21 mouse cellular contexts compared by ENCODE assay signal in the genomic region with DNA sequence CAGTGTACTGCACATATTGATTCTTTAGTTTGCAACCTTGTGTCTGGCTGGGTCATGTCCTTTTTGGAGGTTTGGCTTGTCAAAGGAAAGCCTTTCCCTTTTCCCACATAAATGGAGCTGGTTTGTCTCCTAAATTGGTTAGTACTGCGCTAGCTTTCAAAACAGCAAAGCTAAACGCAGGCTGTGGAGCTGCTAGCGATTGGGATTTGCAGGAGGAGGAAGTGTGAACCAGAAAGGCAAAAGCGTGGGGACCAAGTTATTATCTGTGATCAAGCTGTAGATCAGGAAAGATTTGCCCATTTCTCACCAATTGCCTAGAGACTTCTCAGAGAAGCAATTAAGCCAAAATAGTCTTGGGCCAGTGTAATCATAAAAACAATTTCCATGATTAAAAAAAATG.
A peak's percentile ranks its signal among the peaks of the same experiment; 100 is the strongest.
DNase-seq lines count a peak whose midpoint lies in the region; ATAC-seq lines count a peak whose summit lies in the region.
"Had no signal": no experiment of that assay in that cellular context is flagged by ENCODE, and none has a peak within 500 bp of the region (broad histone marks: within the 10 kb centered on the region; RNA-seq: fewer than 3 reads in every experiment).

No protein-coding gene starts in this region.

- DNase-seq in frontal cortex, postnatal 10 days (ENCODE audit: low spot score in 2 of 2): peak; percentile 2 to 4
- DNase-seq in frontal cortex, postnatal 25 days (ENCODE audit: low spot score in 2 of 2): no peak
- peak; percentile 15 for DNase-seq in limb, embryonic 11.5 days (ENCODE audit: low spot score)
- DNase-seq in limb, embryonic 10.5 days (ENCODE audit: low spot score): no peak
- peak; percentile 23 for DNase-seq in right cerebral cortex, postnatal 25 days
- DNase-seq in right cerebral cortex, postnatal 14 days: no peak
- no peak for DNase-seq in spleen, postnatal 4 days (ENCODE audit: low spot score in 2 of 2)
- DNase-seq: adrenal gland, postnatal 10 days; cerebellum, adult 11-12 months; cerebellum, adult 9-10 months; cerebellum, postnatal 25 days; embryo, embryonic 11 days; gastrocnemius, adult 2 months; gastrocnemius, postnatal 25 days had no signal

- no peak overlapping the region for H3K4me3 ChIP-seq in limb, embryonic 11.5 days (ENCODE audit: low read depth, low read length)
- H3K4me3 ChIP-seq in limb, embryonic 10.5 days: no peak overlapping the region
- H3K4me3 ChIP-seq: embryonic facial prominence, embryonic 15.5 days; erythroblast, embryonic 14.5 days; forebrain, embryonic 10.5 days; gastrocnemius, adult 2 months; heart, embryonic 12.5 days; hindbrain, embryonic 10.5 days had no signal

- no peaks in the 10 kb centered on the region for H3K4me1 ChIP-seq in limb, embryonic 11.5 days (ENCODE audit: control insufficient read depth, insufficient read depth, low read length)
- peaks cover 2% of the 10 kb centered on the region for H3K4me1 ChIP-seq in limb, embryonic 10.5 days
- H3K4me1 ChIP-seq: heart, embryonic 12.5 days had no signal

- H3K9ac ChIP-seq in limb, embryonic 11.5 days (ENCODE audit: low read length): no peak overlapping the region
- H3K9ac ChIP-seq: embryonic facial prominence, embryonic 15.5 days; heart, embryonic 12.5 days had no signal

- H3K4me2 ChIP-seq in limb, embryonic 11.5 days (ENCODE audit: low read depth, severe bottlenecking): no peak overlapping the region
- H3K4me2 ChIP-seq: embryonic facial prominence, embryonic 15.5 days; heart, embryonic 12.5 days had no signal

- no peaks in the 10 kb centered on the region for H3K9me3 ChIP-seq in limb, embryonic 11.5 days (ENCODE audit: control insufficient read depth, low read length)
- H3K9me3 ChIP-seq in limb, embryonic 10.5 days (replicated peaks): no peaks in the 10 kb centered on the region
- H3K9me3 ChIP-seq: embryonic facial prominence, embryonic 15.5 days; forebrain, embryonic 10.5 days; heart, embryonic 12.5 days; hindbrain, embryonic 10.5 days had no signal

- ATAC-seq in limb, embryonic 11.5 days (ENCODE audit: insufficient number of reproducible peaks, low FRiP score, low TSS enrichment, low read depth): no peak
- ATAC-seq: forebrain, embryonic 14.5 days; hindbrain, embryonic 16.5 days had no signal

- H3K27ac ChIP-seq in limb, embryonic 11.5 days (replicated peaks; ENCODE audit: low read depth, low read length): no peak overlapping the region
- no peak overlapping the region for H3K27ac ChIP-seq in limb, embryonic 10.5 days
- H3K27ac ChIP-seq: embryonic facial prominence, embryonic 15.5 days; forebrain, embryonic 10.5 days; gastrocnemius, adult 2 months; hindbrain, embryonic 10.5 days had no signal

- WGBS in limb, embryonic 11.5 days: 89% methylated on average over 4 of the region's 4 CpGs
- 85% methylated on average over 4 of the region's 4 CpGs for WGBS in limb, embryonic 10.5 days

- no peaks in the 10 kb centered on the region for H3K36me3 ChIP-seq in limb, embryonic 11.5 days (ENCODE audit: control insufficient read depth, insufficient read depth, low read length)
- H3K36me3 ChIP-seq in limb, embryonic 10.5 days: no peaks in the 10 kb centered on the region
- H3K36me3 ChIP-seq: embryonic facial prominence, embryonic 15.5 days; forebrain, embryonic 10.5 days; heart, embryonic 12.5 days; hindbrain, embryonic 10.5 days had no signal

- H3K27me3 ChIP-seq in limb, embryonic 11.5 days (ENCODE audit: control insufficient read depth, insufficient read depth, low read length): no peaks in the 10 kb centered on the region
- H3K27me3 ChIP-seq in limb, embryonic 10.5 days (ENCODE audit: low read depth, poor library complexity, severe bottlenecking): no peaks in the 10 kb centered on the region
- H3K27me3 ChIP-seq: embryonic facial prominence, embryonic 15.5 days; heart, embryonic 12.5 days had no signal

Comparison
In these comparisons a context has a peak if more than half of its experiments do, and no peak if none do; other contexts are left out.
1. DNase-seq: peak in frontal cortex, postnatal 10 days (2 of 2), limb, embryonic 11.5 days (single experiment) and right cerebral cortex, postnatal 25 days (single experiment); none in frontal cortex, postnatal 25 days (0 of 2), limb, embryonic 10.5 days (single experiment), right cerebral cortex, postnatal 14 days (single experiment) and spleen, postnatal 4 days (0 of 2).